Mouse (Mus musculus) lung, adult 2 months (tissue): ENCODE measurements around the gene Map3k11.

Experiments
- CTCF ChIP-seq: fragments of 200-500 bp; IDR thresholded peaks from 2 replicates; pipeline ENCODE4 v1.5.1; 2011; ENCODE audit warnings: mild to moderate bottlenecking, low read length, control low read depth; ENCODE audit not compliant: insufficient read depth
- POLR2A ChIP-seq: fragments of 200-500 bp; IDR thresholded peaks from 2 replicates; pipeline ENCODE4 v1.6.1; 2011; ENCODE audit warnings: low read depth, mild to moderate bottlenecking, control low read depth, low read length, borderline replicate concordance; ENCODE audit errors: extremely low read depth

GRCm38 (mm10) chr19:5641021-5641420, 47.5 kb upstream of the Map3k11 start:
- no peak for TF ChIP-seq CTCF
- no peak for TF ChIP-seq POLR2A
